Mouse (Mus musculus) heart, embryonic 10.5 days (tissue): ENCODE data around the gene Gas7. TPM values are rescaled to one million over a fixed set of nuclear protein-coding genes. Genes with fewer than 3 reads are reported as not detected.
A peak's percentile ranks its signal among the peaks of the same experiment; 100 is the strongest.

ENCODE experiments used
- DNase-seq: peaks from one replicate; pipeline ENCODE4 v3.0.0-alpha.2; 2017; ENCODE audit warnings: low spot score
- H3K27ac ChIP-seq: fragments of 300-500 bp; sonication (generic); 2 replicates; pipeline ENCODE4 v1.5.1; 2016; ENCODE audit warnings: mild to moderate bottlenecking
- H3K27me3 ChIP-seq: fragments of 300-500 bp; sonication (generic); 2 replicates; pipeline ENCODE4 v1.6.1; 2016; ENCODE audit warnings: mild to moderate bottlenecking; ENCODE audit not compliant: poor library complexity, insufficient read depth, severe bottlenecking
- H3K36me3 ChIP-seq: fragments of 300-500 bp; sonication (generic); 2 replicates; pipeline ENCODE4 v1.6.1; 2016; ENCODE audit warnings: mild to moderate bottlenecking, moderate library complexity
- H3K4me1 ChIP-seq: fragments of 300-500 bp; sonication (generic); 2 replicates; pipeline ENCODE4 v1.6.1; 2016; ENCODE audit warnings: mild to moderate bottlenecking
- H3K4me3 ChIP-seq: fragments of 300-500 bp; sonication (generic); 2 replicates; pipeline ENCODE4 v1.5.1; 2016; ENCODE audit warnings: mild to moderate bottlenecking, moderate library complexity
- H3K9me3 ChIP-seq: fragments of 300-500 bp; sonication (generic); 2 replicates; pipeline ENCODE4 v1.6.1; 2016; ENCODE audit warnings: mild to moderate bottlenecking, moderate library complexity
- WGBS: fragments of 180-500 bp; shearing (Covaris S2); methylation state at CpG from one replicate; pipeline ENCODE4 v1.1.7; 2016; 5-methylcytosine and 5-hydroxymethylcytosine counted together
- polyA plus RNA-seq: library from polyadenylated mRNA; unstranded; fragments of >200 nt; fragmentation: Nextera tagmentation; extraction: Ambion mirVana; gene quantifications from 2 replicates; pipeline ENCODE4 v1.2.1, GENCODE M21; 2016

Gene Gas7
- polyA plus RNA-seq, 1 experiment from 2014 or later = 3.0 TPM

- WGBS = 56% methylated on average over 10 of the region's 10 CpGs
- peaks cover 10% of the 10 kb centered on the region; the same call in 1 of the 2 replicates for H3K27me3 ChIP-seq
- H3K4me1 ChIP-seq = peaks cover 12% of the 10 kb centered on the region
- H3K9me3 ChIP-seq = no peaks in the 10 kb centered on the region
- H3K36me3 ChIP-seq = no peaks in the 10 kb centered on the region
- no peak overlapping the region for H3K27ac ChIP-seq
- no peak overlapping the region for H3K4me3 ChIP-seq
- DNase-seq = no peak
Measured at GRCm38 (mm10) chr11:67649971-67650707, 194.9 kb downstream of the Gas7 start.

- WGBS = 79% methylated on average over 6 of the region's 6 CpGs
- DNase-seq = no peak
- Histone ChIP-seq H3K36me3 (no peaks in the 10 kb centered on the region), H3K4me3 (no peak overlapping the region), H3K27ac (no peak overlapping the region), H3K4me1 (peaks cover 21% of the 10 kb centered on the region), H3K27me3 (peaks cover 10% of the 10 kb centered on the region; the same call in 1 of the 2 replicates), H3K9me3 (no peaks in the 10 kb centered on the region)
Measured at GRCm38 (mm10) chr11:67651731-67652130, 196.5 kb downstream of the Gas7 start.

- no peaks in the 10 kb centered on the region for H3K36me3 ChIP-seq
- no peaks in the 10 kb centered on the region for H3K9me3 ChIP-seq
- WGBS = 21% methylated on average over 14 of the region's 14 CpGs
- no peak overlapping the region for H3K4me3 ChIP-seq
- peaks cover 24% of the 10 kb centered on the region for H3K4me1 ChIP-seq
- peaks cover 13% of the 10 kb centered on the region; the same call in 1 of the 2 replicates for H3K27me3 ChIP-seq
- H3K27ac ChIP-seq = no peak overlapping the region
- DNase-seq = no peak
Measured at GRCm38 (mm10) chr11:67652194-67652892, 197.1 kb downstream of the Gas7 start.

- Histone ChIP-seq H3K9me3 (no peaks in the 10 kb centered on the region), H3K4me1 (peaks cover 24% of the 10 kb centered on the region), H3K27ac (no peak overlapping the region), H3K4me3 (no peak overlapping the region), H3K36me3 (no peaks in the 10 kb centered on the region), H3K27me3 (peaks cover 13% of the 10 kb centered on the region; the same call in 1 of the 2 replicates)
- WGBS = 41% methylated on average over 6 of the region's 6 CpGs
- no peak for DNase-seq
Measured at GRCm38 (mm10) chr11:67652893-67653255, 197.6 kb downstream of the Gas7 start.

- no peak for DNase-seq
- peaks cover 24% of the 10 kb centered on the region for H3K4me1 ChIP-seq
- H3K27me3 ChIP-seq = peaks cover 11% of the 10 kb centered on the region; the same call in 1 of the 2 replicates
- no peaks in the 10 kb centered on the region for H3K9me3 ChIP-seq
- no peak overlapping the region for H3K27ac ChIP-seq
- 82% methylated on average over 9 of the region's 9 CpGs for WGBS
- H3K4me3 ChIP-seq = no peak overlapping the region
- H3K36me3 ChIP-seq = no peaks in the 10 kb centered on the region
Measured at GRCm38 (mm10) chr11:67653521-67654090, 198.4 kb downstream of the Gas7 start.

GRCm38 (mm10) chr11:67654514-67654913, 199.3 kb downstream of the Gas7 start:
- peaks cover 27% of the 10 kb centered on the region for H3K4me1 ChIP-seq
- H3K27ac ChIP-seq = no peak overlapping the region
- DNase-seq = no peak
- peaks cover 9% of the 10 kb centered on the region; the same call in 1 of the 2 replicates for H3K27me3 ChIP-seq
- no peaks in the 10 kb centered on the region for H3K36me3 ChIP-seq
- 75% methylated on average over 4 of the region's 4 CpGs for WGBS
- no peak overlapping the region for H3K4me3 ChIP-seq
- no peaks in the 10 kb centered on the region for H3K9me3 ChIP-seq

GRCm38 (mm10) chr11:67655236-67655959, 200.2 kb downstream of the Gas7 start:
- Histone ChIP-seq H3K27ac (peak overlapping the region; percentile 3; the same call in 1 of the 2 replicates), H3K9me3 (no peaks in the 10 kb centered on the region), H3K27me3 (peaks cover 9% of the 10 kb centered on the region; the same call in 1 of the 2 replicates), H3K4me1 (peaks cover 27% of the 10 kb centered on the region), H3K36me3 (no peaks in the 10 kb centered on the region), H3K4me3 (no peak overlapping the region)
- 64% methylated on average over 17 of the region's 17 CpGs for WGBS
- no peak for DNase-seq

GRCm38 (mm10) chr11:67656366-67656765, 201.1 kb downstream of the Gas7 start:
- 79% methylated on average over 7 of the region's 7 CpGs for WGBS
- no peaks in the 10 kb centered on the region for H3K9me3 ChIP-seq
- peaks cover 27% of the 10 kb centered on the region for H3K4me1 ChIP-seq
- H3K27me3 ChIP-seq = peaks cover 9% of the 10 kb centered on the region; the same call in 1 of the 2 replicates
- no peak for DNase-seq
- H3K36me3 ChIP-seq = no peaks in the 10 kb centered on the region
- no peak overlapping the region for H3K4me3 ChIP-seq
- H3K27ac ChIP-seq = no peak overlapping the region

GRCm38 (mm10) chr11:67656811-67657210, 201.6 kb downstream of the Gas7 start:
- H3K27ac ChIP-seq = no peak overlapping the region
- no peak overlapping the region for H3K4me3 ChIP-seq
- peaks cover 12% of the 10 kb centered on the region; the same call in 1 of the 2 replicates for H3K27me3 ChIP-seq
- DNase-seq = no peak
- H3K36me3 ChIP-seq = no peaks in the 10 kb centered on the region
- WGBS = 92% methylated on average over 9 of the region's 9 CpGs
- no peaks in the 10 kb centered on the region for H3K9me3 ChIP-seq
- H3K4me1 ChIP-seq = peaks cover 27% of the 10 kb centered on the region

GRCm38 (mm10) chr11:67657685-67658382, 202.6 kb downstream of the Gas7 start:
- H3K36me3 ChIP-seq = no peaks in the 10 kb centered on the region
- peaks cover 19% of the 10 kb centered on the region for H3K4me1 ChIP-seq
- H3K4me3 ChIP-seq = no peak overlapping the region
- no peak overlapping the region for H3K27ac ChIP-seq
- 42% methylated on average over 11 of the region's 11 CpGs for WGBS
- H3K27me3 ChIP-seq = peaks cover 12% of the 10 kb centered on the region; the same call in 1 of the 2 replicates
- no peak for DNase-seq
- no peaks in the 10 kb centered on the region for H3K9me3 ChIP-seq

- Histone ChIP-seq H3K27ac (no peak overlapping the region), H3K36me3 (no peaks in the 10 kb centered on the region), H3K9me3 (no peaks in the 10 kb centered on the region), H3K27me3 (peaks cover 6% of the 10 kb centered on the region; the same call in 1 of the 2 replicates), H3K4me1 (peaks cover 8% of the 10 kb centered on the region), H3K4me3 (no peak overlapping the region)
- DNase-seq = no peak
- WGBS = 86% methylated on average over 8 of the region's 8 CpGs
Measured at GRCm38 (mm10) chr11:67661465-67661864, 206.2 kb downstream of the Gas7 start.

GRCm38 (mm10) chr11:67663437-67663836, 208.2 kb downstream of the Gas7 start:
- 91% methylated on average over 4 of the region's 4 CpGs for WGBS

More at GRCm38 (mm10) chr11:67663437-67663836, 208.2 kb downstream of the Gas7 start:
- Histone ChIP-seq H3K27ac (no peak overlapping the region), H3K4me3 (no peak overlapping the region), H3K9me3 (no peaks in the 10 kb centered on the region), H3K27me3 (0 out of 2 replicates have a peak, but pooled peaks cover 3% of the 10 kb centered on the region), H3K4me1 (peaks cover 3% of the 10 kb centered on the region; the same call in 1 of the 2 replicates), H3K36me3 (no peaks in the 10 kb centered on the region)
- no peak for DNase-seq
